Mouse (Mus musculus) c-Kit-positive CD71-negative TER-119-negative erythroid progenitor cells, embryonic 14.5 days (primary cell): ENCODE results near the gene Mertk.

Experiments
- DNase-seq: peaks from one replicate; pipeline ENCODE4 v3.0.0-alpha.2; 2013; ENCODE audit warnings: low read depth

Mertk gene

DNA sequence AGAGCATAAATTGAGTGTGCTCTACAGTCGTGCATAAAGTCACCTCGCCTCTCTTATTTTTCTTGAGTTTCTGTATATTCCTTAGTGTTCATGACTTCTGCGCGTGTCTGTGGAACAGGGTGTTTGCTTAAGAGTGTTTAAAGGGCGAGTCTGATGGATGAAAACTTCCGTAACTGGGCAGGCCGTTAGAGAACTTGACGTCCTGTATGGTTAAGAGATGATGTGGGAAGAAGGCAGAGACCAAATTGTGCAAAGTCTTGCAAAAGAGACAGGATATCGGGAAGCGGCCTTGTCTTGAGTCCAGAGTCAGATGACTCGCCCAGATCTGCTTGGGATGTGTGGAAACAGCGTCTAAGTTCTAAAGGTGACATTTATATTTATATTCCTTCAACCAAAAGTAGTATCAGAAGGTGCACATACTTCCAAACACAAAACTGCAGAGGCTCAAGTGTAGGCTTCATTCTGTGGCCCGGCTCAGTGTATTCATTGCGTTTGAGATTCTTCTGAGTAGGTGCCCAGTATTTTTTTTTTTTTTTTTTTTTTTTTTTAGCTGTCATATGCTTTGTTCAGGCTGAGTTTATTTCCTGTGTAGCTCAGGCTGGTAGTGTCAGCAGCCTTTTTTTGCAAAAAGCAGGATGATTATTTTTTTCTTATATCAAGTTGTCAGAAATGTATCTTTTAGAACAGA is 120.3 kb downstream of the Mertk start:
- no peak for DNase-seq

DNA sequence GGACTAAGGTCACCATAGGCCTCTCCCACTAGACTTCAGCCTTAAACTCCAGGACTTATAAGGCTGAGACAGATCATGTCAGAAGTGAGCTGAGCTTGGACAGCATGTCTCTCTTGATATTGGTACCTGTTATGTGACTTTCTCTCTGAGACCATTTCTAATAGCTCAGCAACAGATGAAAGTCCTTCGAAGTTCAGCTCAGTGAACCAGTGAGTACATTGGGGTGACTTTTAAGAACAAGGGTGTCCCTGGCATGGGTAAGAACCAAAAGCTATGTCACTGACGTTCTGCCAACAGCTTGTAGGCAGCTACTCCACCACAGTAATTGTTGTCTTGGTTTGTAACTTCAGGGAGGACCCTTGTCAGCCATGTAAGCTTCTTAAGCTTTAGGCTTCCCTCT is 121.9 kb downstream of the Mertk start:
- no peak for DNase-seq

DNA sequence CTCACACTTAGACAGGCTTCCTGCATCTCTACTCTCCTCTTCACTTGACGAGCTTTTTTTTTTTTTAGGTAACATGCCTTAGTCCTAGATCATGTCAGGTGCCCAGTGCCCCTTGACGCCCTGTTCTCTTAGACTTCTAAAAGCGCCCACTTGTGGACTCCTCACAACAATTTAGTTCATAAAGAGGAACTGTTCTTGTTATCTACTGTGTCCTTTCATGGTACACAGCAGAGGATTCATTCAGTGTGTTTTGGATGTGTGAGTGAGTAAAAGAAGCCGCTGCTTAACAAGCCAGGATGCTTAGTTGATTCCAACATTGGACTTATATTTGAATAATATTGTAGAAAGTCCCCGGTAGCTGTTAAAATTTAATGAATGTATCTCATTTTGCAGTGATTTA is 125.1 kb downstream of the Mertk start:
- DNase-seq = no peak

DNA sequence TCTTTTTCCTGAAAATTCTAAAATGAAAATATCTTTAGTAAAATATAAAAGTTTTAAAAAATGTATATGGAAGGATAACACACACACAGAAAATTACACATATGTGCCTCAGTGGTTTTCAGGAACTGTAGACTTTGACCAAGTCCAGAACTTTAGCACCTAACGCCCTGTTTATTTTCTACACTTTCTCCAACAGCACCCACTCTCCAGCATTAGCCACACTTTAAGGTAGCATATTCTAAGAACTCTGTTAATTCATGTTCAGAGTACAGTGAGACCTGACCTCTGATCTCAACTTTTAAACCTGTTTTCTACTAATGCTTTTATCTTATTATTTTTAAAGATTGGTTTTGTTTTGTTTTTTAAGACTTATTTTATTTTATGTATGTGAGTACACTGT is 129.0 kb downstream of the Mertk start:
- no peak for DNase-seq

DNA sequence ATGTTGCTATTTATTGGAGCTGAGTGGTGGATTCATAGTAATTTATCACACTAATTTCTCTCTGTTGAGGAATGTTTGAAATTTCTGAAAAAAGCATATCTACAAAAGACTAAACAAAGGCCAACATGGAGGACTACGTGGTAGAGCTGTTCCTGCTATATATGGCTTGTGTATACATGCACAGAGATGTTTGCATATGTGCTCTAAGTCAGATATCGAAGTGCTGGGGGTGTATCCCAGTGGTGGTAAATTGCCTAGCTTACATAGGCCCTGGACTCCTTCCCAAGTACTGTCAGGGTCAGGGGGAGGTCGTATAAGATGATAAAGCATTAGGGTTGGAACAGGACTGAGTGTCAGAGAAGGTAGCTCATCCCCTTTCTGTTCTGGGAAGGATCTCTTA is 133.9 kb downstream of the Mertk start:
- DNase-seq = no peak

DNA sequence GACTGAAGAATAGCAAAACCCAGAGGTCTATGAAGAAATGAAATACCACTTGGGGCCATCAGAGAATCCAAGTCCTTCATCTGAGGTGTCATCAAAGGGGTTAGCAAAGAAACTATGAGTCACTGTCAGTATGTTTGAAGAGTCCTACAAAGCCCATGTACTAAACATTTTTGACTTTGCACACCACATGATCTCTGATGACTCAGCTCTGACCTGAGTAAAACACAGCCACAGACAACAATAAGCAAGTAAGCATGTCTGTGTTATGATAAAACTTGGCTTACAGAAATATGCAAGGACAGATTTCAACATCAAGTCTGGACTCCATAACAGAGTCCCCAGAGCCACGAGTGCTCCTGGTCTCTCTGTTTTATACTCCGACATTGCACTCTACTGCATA is 134.3 kb downstream of the Mertk start:
- DNase-seq = no peak

DNA sequence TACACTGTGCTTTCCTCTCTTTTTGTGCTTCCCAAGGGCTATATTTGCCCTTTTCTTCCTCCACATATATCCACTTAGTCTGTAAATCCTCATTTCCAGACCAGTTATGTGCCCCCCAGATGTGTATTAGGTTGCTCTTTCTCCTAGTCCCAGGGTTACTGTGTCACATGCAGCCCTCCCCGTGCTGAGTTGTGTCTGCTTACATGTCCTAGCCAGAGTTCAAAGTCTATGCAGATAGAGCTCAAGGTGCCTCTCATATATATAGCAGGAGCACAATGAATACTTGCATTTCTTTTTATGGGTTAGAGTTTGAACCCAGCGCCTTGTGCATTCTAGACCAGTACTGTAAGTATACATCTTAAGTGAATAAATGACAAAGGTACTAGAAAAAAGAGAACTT is 134.7 kb downstream of the Mertk start:
- no peak for DNase-seq

DNA sequence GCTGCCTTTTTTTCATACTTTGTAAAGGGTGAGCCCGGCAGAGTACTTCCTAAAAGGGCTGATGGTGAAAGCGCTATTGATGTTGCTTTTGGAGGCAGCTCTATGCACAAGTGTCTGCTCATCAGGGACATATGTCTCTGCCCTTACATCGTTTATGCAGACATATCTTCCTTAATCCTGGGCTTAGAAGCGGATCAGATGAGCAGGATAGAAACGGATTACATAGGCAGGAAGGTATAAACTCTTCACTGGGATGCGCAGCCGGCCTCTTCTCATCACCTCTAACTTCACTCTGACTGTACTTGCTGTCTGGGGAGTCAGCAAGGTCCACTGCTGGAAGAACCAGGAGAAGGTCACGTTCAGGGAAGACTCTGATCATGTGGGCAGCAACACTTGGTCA is 138.8 kb downstream of the Mertk start:
- DNase-seq = no peak

DNA sequence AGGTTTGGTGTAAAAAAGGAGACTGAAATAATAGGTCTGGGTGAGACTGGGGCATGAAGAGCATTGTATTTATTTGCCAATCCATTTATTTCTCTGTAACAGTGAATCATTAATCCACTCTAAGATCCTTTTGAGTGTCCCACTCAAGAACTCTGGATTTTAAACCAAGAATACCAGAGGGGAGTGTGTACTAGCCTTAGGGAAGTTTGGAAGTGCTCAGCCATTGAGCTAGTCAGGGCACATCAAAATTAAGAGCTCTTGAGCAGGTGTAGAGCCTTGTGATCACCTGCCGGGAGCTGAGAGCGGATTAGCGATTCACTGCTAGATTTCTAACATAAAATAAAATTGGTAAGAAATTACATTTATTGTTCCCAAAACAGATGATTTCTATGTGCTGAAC is 139.9 kb downstream of the Mertk start:
- DNase-seq = no peak

DNA sequence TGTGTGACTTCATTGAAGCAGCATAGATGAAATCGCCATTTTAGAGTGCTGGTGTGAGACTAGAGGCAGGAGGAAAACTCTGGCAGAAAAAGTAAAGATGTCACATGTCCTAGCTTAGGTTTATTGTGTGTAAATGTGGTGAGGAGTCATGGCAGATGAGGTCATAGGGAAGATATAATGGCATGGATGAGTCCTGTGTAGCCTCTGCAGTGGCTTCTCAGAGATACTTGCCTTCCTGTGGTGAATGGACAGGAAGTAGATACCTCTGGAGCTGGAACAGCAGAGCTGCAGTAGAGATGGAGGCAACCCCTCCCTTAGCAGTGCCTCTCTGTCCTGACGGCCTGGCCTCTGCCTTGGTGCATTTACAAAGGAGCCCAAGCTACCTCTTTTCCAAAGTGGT is 140.7 kb downstream of the Mertk start:
- DNase-seq = no peak

DNA sequence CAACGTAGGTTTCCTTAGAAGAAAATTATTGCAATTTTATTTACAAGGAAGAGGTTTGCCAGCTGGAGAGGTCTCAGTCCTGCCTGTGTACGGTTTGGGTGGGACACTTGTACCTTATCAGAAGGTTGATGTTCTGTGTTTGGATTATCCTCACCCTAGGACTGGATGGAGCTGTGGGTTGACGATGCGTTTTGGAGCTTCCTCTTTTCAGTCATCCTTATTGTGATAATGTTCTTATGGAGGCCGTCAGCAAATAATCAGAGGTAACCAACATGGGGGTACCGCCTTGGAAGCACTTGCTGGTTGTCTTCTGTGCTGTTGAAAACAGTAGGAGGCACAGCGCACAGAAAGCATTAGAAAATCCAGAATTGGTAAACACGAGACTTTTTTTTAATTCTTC is 143.7 kb downstream of the Mertk start:
- no peak for DNase-seq

DNA sequence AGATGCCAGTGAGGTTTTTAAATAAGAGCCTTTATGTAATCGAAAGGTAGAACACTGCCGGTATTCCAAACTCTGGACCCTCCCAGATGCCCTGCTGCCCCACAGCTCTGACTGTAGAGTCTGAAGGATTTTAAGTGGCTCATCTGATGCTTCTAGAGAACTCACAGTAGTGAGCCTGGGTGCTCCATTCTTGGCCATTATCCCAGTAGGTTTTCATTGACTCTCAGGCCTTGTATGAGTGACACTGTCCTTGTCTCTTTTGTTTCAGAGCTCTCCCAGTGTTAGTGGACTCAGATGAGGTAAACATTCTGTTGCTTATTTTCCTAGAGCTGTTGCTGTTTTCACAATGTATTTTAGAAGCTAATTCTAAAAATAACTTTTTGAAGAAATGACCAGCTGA is 151.3 kb downstream of the Mertk start:
- no peak for DNase-seq
